Mouse (Mus musculus) layer of hippocampus, adult 9-11 months (tissue): ENCODE measurements around the gene Slc22a12.

Experiments
- DNase-seq: peaks from one replicate; pipeline ENCODE4 v3.0.0; 2022

The Slc22a12 gene

GRCm38 (mm10) chr19:6513389-6514139, 29.3 kb downstream of the Slc22a12 start:
- no peak for DNase-seq

GRCm38 (mm10) chr19:6510546-6510945, 32.3 kb downstream of the Slc22a12 start:
- no peak for DNase-seq

- no peak for DNase-seq
Measured at GRCm38 (mm10) chr19:6509881-6510280, 33.0 kb downstream of the Slc22a12 start.

- DNase-seq, result peak; percentile 64
Measured at GRCm38 (mm10) chr19:6507393-6507792, 35.4 kb downstream of the Slc22a12 start.

GRCm38 (mm10) chr19:6504656-6505045, 38.2 kb downstream of the Slc22a12 start:
- DNase-seq, result no peak

- DNase-seq, result peak; percentile 57
Measured at GRCm38 (mm10) chr19:6503926-6504655, 38.7 kb downstream of the Slc22a12 start.

- DNase-seq, result peak; percentile 82
Measured at GRCm38 (mm10) chr19:6502543-6503319, 40.1 kb downstream of the Slc22a12 start.

GRCm38 (mm10) chr19:6502035-6502541, 40.7 kb downstream of the Slc22a12 start:
- DNase-seq, result peak; percentile 82

- DNase-seq, result no peak
Measured at GRCm38 (mm10) chr19:6500636-6501025, 42.2 kb downstream of the Slc22a12 start.

GRCm38 (mm10) chr19:6499860-6500635, 42.8 kb downstream of the Slc22a12 start:
- DNase-seq, result no peak

- DNase-seq, result no peak
Measured at GRCm38 (mm10) chr19:6498350-6499131, 44.3 kb downstream of the Slc22a12 start.

- no peak for DNase-seq
Measured at GRCm38 (mm10) chr19:6497803-6498202, 45.0 kb downstream of the Slc22a12 start.

GRCm38 (mm10) chr19:6497150-6497801, 45.6 kb downstream of the Slc22a12 start:
- peak; percentile 81 for DNase-seq

GRCm38 (mm10) chr19:6496462-6497149, 46.2 kb downstream of the Slc22a12 start:
- DNase-seq, result no peak

- DNase-seq, result no peak
Measured at GRCm38 (mm10) chr19:6495714-6496113, 47.1 kb downstream of the Slc22a12 start.

- no peak for DNase-seq
Measured at GRCm38 (mm10) chr19:6494504-6495170, 48.2 kb downstream of the Slc22a12 start.

- no peak for DNase-seq
Measured at GRCm38 (mm10) chr19:6494032-6494431, 48.8 kb downstream of the Slc22a12 start.

GRCm38 (mm10) chr19:6493219-6493618, 49.6 kb downstream of the Slc22a12 start:
- no peak for DNase-seq

- DNase-seq, result peak; percentile 81
Measured at GRCm38 (mm10) chr19:6492124-6492523, 50.7 kb downstream of the Slc22a12 start.

- DNase-seq, result no peak
Measured at GRCm38 (mm10) chr19:6491538-6491937, 51.3 kb downstream of the Slc22a12 start.
